Mouse (Mus musculus): ENCODE data around the gene Hps5. TPM values are rescaled to one million over a fixed set of nuclear protein-coding genes. Genes with fewer than 3 reads are reported as not detected.

The Hps5 gene
- 10 to 100 TPM; 59.6 to 64.3 TPM for total RNA-seq (2023)

DNA sequence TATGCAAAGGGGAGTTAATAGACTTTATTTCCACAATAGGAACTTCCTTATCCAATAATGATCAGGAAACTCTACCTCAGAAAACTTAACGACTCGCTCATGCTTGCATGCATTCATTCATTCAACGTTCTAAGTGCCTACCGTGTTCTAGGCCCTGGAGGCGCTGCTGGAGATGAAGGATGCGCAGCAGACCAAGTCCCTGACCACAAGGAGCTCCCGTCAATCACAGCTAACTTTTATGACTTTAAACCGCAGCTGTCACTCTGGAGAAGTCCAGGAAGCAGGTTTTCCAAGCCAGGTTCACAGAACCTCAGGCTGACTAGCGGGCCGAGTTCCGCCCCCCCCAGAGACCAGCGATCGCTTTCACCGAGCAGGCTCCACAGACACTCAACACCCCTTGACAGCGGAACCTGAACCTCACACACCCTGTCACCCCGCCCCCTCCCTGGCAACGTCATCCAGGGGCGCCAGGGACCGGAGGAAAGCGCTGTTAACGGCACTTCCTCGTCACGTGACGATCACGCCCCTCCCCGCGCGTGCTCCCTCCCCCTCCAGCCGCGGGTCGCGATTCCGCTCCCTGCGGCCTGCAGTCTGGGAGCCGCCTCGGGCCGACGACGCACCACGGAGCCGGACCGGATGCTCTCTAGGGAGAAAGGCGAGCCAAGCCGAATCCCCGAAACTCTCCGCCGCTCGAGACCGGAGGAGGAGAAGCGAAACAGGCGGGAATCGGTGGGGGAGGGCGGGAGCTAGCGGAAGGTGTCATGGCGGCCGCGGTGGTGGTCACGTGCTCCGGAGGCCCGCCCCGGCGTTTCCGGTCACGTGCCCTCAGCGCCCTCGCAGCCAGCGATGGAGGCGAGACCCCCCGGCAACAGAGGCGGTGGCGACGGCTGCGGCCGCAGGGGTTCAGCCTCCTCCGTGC is at the start of gene Hps5, which contains the start of gene Gtf2h1:
Hps5 (minus strand) TSS at position 778 of the 919 bp plus-strand sequence.
Gtf2h1 (plus strand) TSS at position 817 of the 919 bp plus-strand sequence.

DNA sequence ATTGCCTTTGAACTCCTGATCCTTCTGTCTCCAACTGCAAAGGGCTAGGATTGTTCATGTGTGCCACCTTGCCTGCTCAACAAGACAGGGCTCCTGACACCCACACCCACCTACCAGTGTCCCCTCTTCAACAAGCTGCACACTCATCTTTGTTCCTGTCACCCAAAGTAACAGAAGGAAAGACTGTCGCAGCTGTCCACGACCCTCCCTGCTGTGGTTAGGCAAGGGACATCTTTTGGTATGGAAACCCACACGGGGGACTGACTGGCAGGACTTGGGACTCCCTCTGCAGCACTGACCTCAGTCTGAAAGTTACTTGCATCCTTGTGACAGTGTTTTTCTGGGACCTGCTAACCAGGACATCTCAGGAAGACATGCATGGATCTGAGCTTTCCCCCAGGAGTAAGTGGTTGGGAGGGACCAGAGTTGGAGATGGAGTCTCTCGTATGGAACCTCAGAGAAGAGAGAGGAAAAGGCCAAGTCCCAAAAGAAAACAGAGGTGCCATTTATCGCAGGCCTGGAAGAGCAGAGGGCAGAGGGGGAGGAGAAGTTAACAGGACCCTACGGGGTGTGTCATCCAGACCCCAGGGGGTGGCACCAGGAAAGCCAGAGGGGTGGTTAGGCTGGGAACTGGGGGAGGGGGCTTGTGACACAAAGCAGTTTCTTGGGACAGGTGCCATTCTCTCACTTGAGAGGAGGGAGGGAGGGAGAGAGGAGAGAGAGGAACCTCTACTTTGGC is 45.1 kb upstream of the Hps5 start, which contains the start of gene Ldha:
Ldha (plus strand) TSS at position 689 of the 739 bp plus-strand sequence.

DNA sequence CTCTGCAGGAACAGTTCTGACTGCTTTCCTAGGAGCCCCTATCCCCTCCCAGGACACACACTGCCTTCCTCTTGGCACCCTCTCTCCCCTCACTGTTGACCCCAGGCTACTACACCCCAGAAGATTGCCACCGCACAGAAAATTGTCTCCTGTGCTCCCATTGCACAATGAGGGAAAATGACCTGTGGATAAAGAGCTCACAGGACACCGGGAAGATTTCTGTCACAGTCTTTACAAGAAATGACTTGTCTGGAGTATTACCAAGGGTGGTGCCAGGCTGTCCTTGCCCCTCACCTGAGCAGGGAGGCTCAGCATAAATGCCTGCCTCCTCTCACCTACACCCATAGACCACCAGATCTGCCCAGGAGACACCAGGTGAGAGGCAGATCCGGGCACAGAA is 44.4 kb downstream of the Hps5 start, which contains the start of gene Saa2:
Saa2 (plus strand) TSS at position 301 of the 400 bp plus-strand sequence.

DNA sequence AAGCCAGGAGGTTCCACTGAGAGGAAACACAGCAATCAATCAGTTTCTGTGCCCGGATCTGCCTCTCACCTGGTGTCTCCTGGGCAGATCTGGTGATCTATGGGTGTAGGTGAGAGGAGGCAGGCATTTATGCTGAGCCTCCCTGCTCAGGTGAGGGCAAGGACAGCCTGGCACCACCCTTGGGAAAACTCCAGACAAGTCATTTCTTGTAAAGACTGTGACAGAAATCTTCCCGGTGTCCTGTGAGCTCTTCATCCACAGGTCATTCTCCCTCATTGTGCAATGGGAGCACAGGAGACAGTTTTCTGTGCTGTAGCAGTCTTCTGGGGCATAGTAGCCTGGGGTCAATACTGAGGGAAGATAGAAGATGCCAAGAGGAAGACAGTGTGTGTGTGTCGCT is 53.0 kb downstream of the Hps5 start, which contains the start of gene Saa1:
Saa1 (minus strand) TSS at position 101 of the 400 bp plus-strand sequence.

DNA sequence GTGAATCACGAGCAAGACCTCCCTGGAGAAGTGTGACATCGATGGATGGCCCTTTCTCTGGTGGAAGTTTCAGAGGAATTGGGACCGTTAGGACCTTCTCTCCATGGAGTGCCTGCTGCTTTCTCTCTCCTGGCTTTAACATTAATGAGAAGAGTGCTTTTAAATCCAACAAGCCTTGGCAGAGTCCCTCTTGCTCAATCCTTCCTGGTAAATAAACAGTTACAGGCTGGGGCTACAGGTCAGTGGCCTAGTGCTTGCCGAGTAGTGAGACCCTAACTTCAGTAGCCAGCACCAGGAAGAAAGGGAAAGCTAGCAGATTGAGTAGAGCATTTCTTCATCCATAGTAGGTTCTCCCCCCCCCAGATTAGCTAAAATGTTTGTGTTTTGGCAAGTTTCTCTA is 63.4 kb downstream of the Hps5 start, which contains the start of gene Saa4:
Saa4 (minus strand) TSS at position 146 of the 400 bp plus-strand sequence.

DNA sequence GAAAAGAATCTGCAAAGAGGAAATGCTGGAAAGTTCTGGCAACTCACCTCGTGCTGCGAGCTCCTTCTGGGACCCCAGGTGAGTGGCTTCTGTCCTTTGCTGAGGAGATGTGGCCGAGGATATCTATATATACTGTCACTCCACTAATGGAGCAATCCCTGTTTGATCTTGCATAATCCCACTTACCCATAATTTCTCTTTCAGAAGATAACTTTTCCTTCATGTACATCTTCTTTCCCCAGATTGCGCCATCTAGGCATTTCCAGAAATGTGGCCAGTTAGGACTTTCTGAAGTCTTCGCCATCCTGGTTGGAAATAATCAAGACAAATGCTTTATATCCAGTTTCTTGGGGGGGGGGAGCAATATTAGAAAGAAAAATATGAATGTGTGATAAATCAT is 80.3 kb downstream of the Hps5 start, which contains the start of gene Saa3:
Saa3 (minus strand) TSS at position 101 of the 400 bp plus-strand sequence.

Other genes starting within 250 kb of the Hps5 start
- gene Sergef, start 156.3 kb downstream of the Hps5 start, total RNA-seq (2023): 10 to 100 TPM; 27.2 to 28.7 TPM
- gene Tph1, start 123.5 kb downstream of the Hps5 start, total RNA-seq (2023): not detected
- 10 to 100 TPM; 13.6 to 17.0 TPM for gene Saal1, start 85.4 kb downstream of the Hps5 start, total RNA-seq (2023)
- under 1 TPM in 1 of 2 experiments, not detected in 1; 0.24 TPM for gene Saa3, start 80.4 kb downstream of the Hps5 start, total RNA-seq (2023)
- not detected for gene Saa4, start 63.5 kb downstream of the Hps5 start, total RNA-seq (2023)
- not detected for gene Saa1, start 53.1 kb downstream of the Hps5 start, total RNA-seq (2023)
- not detected for gene Saa2, start 44.3 kb downstream of the Hps5 start, total RNA-seq (2023)
- gene Gtf2h1, start within 50 bp of the Hps5 start, total RNA-seq (2023): 10 to 100 TPM; 55.1 to 61.9 TPM
- 100 to 1,000 TPM; 159 to 161 TPM for gene Ldha, start 45.4 kb upstream of the Hps5 start, total RNA-seq (2023)
- not detected for gene Ldhc, start 65.1 kb upstream of the Hps5 start, total RNA-seq (2023)
- 10 to 100 TPM; 58.6 to 68.4 TPM for gene Tsg101, start 123.9 kb upstream of the Hps5 start, total RNA-seq (2023)
- 10 to 100 TPM in 1 of 2 experiments, 1 to 10 TPM in 1; 7.3 to 11.6 TPM for gene Uevld, start 162.5 kb upstream of the Hps5 start, total RNA-seq (2023)
- not detected for gene Gm9999, start 187.5 kb upstream of the Hps5 start, total RNA-seq (2023)
- 10 to 100 TPM; 90.3 to 95.4 TPM for gene Spty2d1, start 212.3 kb upstream of the Hps5 start, total RNA-seq (2023)